Mouse (Mus musculus) heart, postnatal 0 days (tissue): ENCODE results near the gene Rsph6a.

Experiments
- CTCF ChIP-seq: IDR thresholded peaks from 2 replicates; pipeline ENCODE4 v1.5.1; 2016; ENCODE audit warnings: antibody characterized with exemption, control low read depth, low read depth
- EP300 ChIP-seq: IDR thresholded peaks from 2 replicates; pipeline ENCODE4 v1.6.1; 2016; ENCODE audit warnings: antibody characterized with exemption, low read depth

- no peak for TF ChIP-seq EP300
- no peak for TF ChIP-seq CTCF
Measured at GRCm38 (mm10) chr7:19086042-19086441, 31.6 kb downstream of the Rsph6a start.
